Mouse (Mus musculus) neural tube, embryonic 11.5 days (tissue): ENCODE results near the gene Zgrf1. TPM values are rescaled to one million over a fixed set of nuclear protein-coding genes. Genes with fewer than 3 reads are reported as not detected.

Experiments
- ATAC-seq: fragments of 200-750 bp; cut with Nextera tagmentation; 2 replicates; pipeline ENCODE4 v1.8.0; 2017; ENCODE audit warnings: moderate number of reproducible peaks, mild to moderate bottlenecking, moderate TSS enrichment, moderate library complexity; ENCODE audit not compliant: insufficient read depth, low FRiP score, low TSS enrichment
- DNase-seq: peaks from one replicate; pipeline ENCODE4 v3.0.0-alpha.2; 2015; ENCODE audit warnings: low spot score
- H3K27ac ChIP-seq: fragments of 300-500 bp; sonication (generic); 2 replicates; pipeline ENCODE4 v1.5.1; 2014; ENCODE audit warnings: low read depth, mild to moderate bottlenecking, low read length
- H3K27me3 ChIP-seq: fragments of 300-500 bp; sonication (generic); 2 replicates; pipeline ENCODE4 v1.6.1; 2014; ENCODE audit warnings: mild to moderate bottlenecking, low read length, mixed read lengths; ENCODE audit not compliant: control insufficient read depth, insufficient read depth
- H3K36me3 ChIP-seq: fragments of 300-500 bp; sonication (generic); 2 replicates; pipeline ENCODE4 v1.6.1; 2014; ENCODE audit warnings: mild to moderate bottlenecking, low read length, moderate library complexity, mixed read lengths; ENCODE audit not compliant: control insufficient read depth, insufficient read depth
- H3K4me1 ChIP-seq: fragments of 300-500 bp; sonication (generic); 2 replicates; pipeline ENCODE4 v1.6.1; 2014; ENCODE audit warnings: low read length, mixed read lengths; ENCODE audit not compliant: control insufficient read depth, insufficient read depth
- H3K4me2 ChIP-seq: fragments of 300-500 bp; sonication (generic); 2 replicates; pipeline ENCODE4 v1.6.1; 2014; ENCODE audit warnings: low read depth, mild to moderate bottlenecking, moderate library complexity
- H3K4me3 ChIP-seq: fragments of 300-500 bp; sonication (generic); 2 replicates; pipeline ENCODE4 v1.5.1; 2014; ENCODE audit warnings: low read depth, low read length
- H3K9ac ChIP-seq: fragments of 300-500 bp; sonication (generic); 2 replicates; pipeline ENCODE4 v1.6.1; 2014; ENCODE audit warnings: mild to moderate bottlenecking, low read length
- H3K9me3 ChIP-seq: fragments of 300-500 bp; sonication (generic); 2 replicates; pipeline ENCODE4 v1.6.1; 2016; ENCODE audit warnings: low read length; ENCODE audit not compliant: control insufficient read depth
- WGBS: fragments of 180-500 bp; shearing (Covaris S2); extraction: QIAGEN DNeasy Blood & Tissue Kit; methylation state at CpG from one replicate; pipeline ENCODE4 v1.1.7; 2014; 5-methylcytosine and 5-hydroxymethylcytosine counted together
- polyA plus RNA-seq: library from polyadenylated mRNA; unstranded; fragments of >200 nt; fragmentation: Nextera tagmentation; extraction: Ambion mirVana; gene quantifications from 2 replicates; pipeline ENCODE4 v1.2.1, GENCODE M21; 2014

Zgrf1 gene
- polyA plus RNA-seq, result 9.7 TPM in 2 replicates

- peaks cover 3% of the 10 kb centered on the region; the same call in 1 of the 2 replicates for H3K4me1 ChIP-seq
- DNase-seq (peak; percentile 99), ATAC-seq (peak; percentile 99)
- peak within 1 kb of the TSS; percentile 71 for H3K9ac ChIP-seq
- under 1% methylated on average over 71 of the region's 73 CpGs for WGBS
- no peaks in the 10 kb centered on the region for H3K27me3 ChIP-seq
- peaks cover 5% of the 10 kb centered on the region; the same call in 1 of the 2 replicates for H3K36me3 ChIP-seq
- H3K27ac ChIP-seq, result peak within 1 kb of the TSS; percentile 68
- H3K4me3 ChIP-seq, result peak within 1 kb of the TSS; percentile 80
- peak within 1 kb of the TSS; percentile 64 for H3K4me2 ChIP-seq
- no peaks in the 10 kb centered on the region for H3K9me3 ChIP-seq
Observed at GRCm38 (mm10) chr3:127552973-127553719, at the start of gene Zgrf1, which contains the start of gene Larp7. Gene Zgrf1, plus strand, starts transcription at chr3:127553489. Gene Larp7, minus strand, starts transcription at chr3:127553349.

GRCm38 (mm10) chr3:127507878-127508783, 45.2 kb upstream of the Zgrf1 start:
- WGBS, result 82% methylated on average over 15 of the region's 15 CpGs
- ATAC-seq, result no peak
- DNase-seq, result no peak

GRCm38 (mm10) chr3:127511786-127512746, 41.2 kb upstream of the Zgrf1 start:
- Histone ChIP-seq H3K36me3 (no peaks in the 10 kb centered on the region), H3K27me3 (no peaks in the 10 kb centered on the region), H3K9ac (no peak overlapping the region), H3K4me1 (no peaks in the 10 kb centered on the region), H3K4me2 (no peak overlapping the region), H3K9me3 (no peaks in the 10 kb centered on the region), H3K4me3 (no peak overlapping the region), H3K27ac (no peak overlapping the region)
- ATAC-seq (no peak), DNase-seq (no peak)
- WGBS, result 83% methylated on average over 12 of the region's 12 CpGs

More at GRCm38 (mm10) chr3:127507878-127508783, 45.2 kb upstream of the Zgrf1 start:
- Histone ChIP-seq H3K9ac (no peak overlapping the region), H3K4me3 (no peak overlapping the region), H3K9me3 (no peaks in the 10 kb centered on the region), H3K36me3 (no peaks in the 10 kb centered on the region), H3K27ac (no peak overlapping the region), H3K4me1 (no peaks in the 10 kb centered on the region), H3K4me2 (no peak overlapping the region), H3K27me3 (no peaks in the 10 kb centered on the region)

- Histone ChIP-seq H3K27me3 (no peaks in the 10 kb centered on the region), H3K9ac (no peak overlapping the region), H3K4me3 (no peak overlapping the region), H3K4me1 (no peaks in the 10 kb centered on the region), H3K9me3 (no peaks in the 10 kb centered on the region), H3K4me2 (no peak overlapping the region), H3K27ac (no peak overlapping the region), H3K36me3 (no peaks in the 10 kb centered on the region)
- DNase-seq, result no peak
- WGBS, result 74% methylated on average over 15 of the region's 15 CpGs
- no peak for ATAC-seq
Observed at GRCm38 (mm10) chr3:127512794-127513335, 40.4 kb upstream of the Zgrf1 start.

GRCm38 (mm10) chr3:127513699-127514098, 39.6 kb upstream of the Zgrf1 start:
- Histone ChIP-seq H3K4me1 (no peaks in the 10 kb centered on the region), H3K9ac (no peak overlapping the region), H3K9me3 (no peaks in the 10 kb centered on the region), H3K27ac (no peak overlapping the region), H3K27me3 (no peaks in the 10 kb centered on the region), H3K36me3 (no peaks in the 10 kb centered on the region), H3K4me2 (no peak overlapping the region), H3K4me3 (no peak overlapping the region)
- no peak for ATAC-seq
- 91% methylated on average over 2 of the region's 2 CpGs for WGBS
- DNase-seq, result no peak

GRCm38 (mm10) chr3:127515251-127515650, 38.0 kb upstream of the Zgrf1 start:
- WGBS, result 95% methylated on average over 1 of the region's 1 CpGs
- ATAC-seq, result no peak

GRCm38 (mm10) chr3:127520300-127520699, 33.0 kb upstream of the Zgrf1 start:
- no peaks in the 10 kb centered on the region for H3K9me3 ChIP-seq
- no peaks in the 10 kb centered on the region for H3K36me3 ChIP-seq
- WGBS, result 89% methylated on average over 6 of the region's 6 CpGs
- H3K27ac ChIP-seq, result no peak overlapping the region
- no peak overlapping the region for H3K4me3 ChIP-seq
- no peak overlapping the region for H3K9ac ChIP-seq
- H3K4me1 ChIP-seq, result no peaks in the 10 kb centered on the region
- ATAC-seq (no peak), DNase-seq (no peak)
- H3K27me3 ChIP-seq, result no peaks in the 10 kb centered on the region
- H3K4me2 ChIP-seq, result no peak overlapping the region

More at GRCm38 (mm10) chr3:127515251-127515650, 38.0 kb upstream of the Zgrf1 start:
- Histone ChIP-seq H3K9ac (no peak overlapping the region), H3K4me2 (no peak overlapping the region), H3K27me3 (no peaks in the 10 kb centered on the region), H3K4me3 (no peak overlapping the region), H3K27ac (no peak overlapping the region), H3K36me3 (no peaks in the 10 kb centered on the region), H3K4me1 (no peaks in the 10 kb centered on the region), H3K9me3 (no peaks in the 10 kb centered on the region)
- no peak for DNase-seq

GRCm38 (mm10) chr3:127521156-127521555, 32.1 kb upstream of the Zgrf1 start:
- no peak for ATAC-seq
- Histone ChIP-seq H3K4me1 (no peaks in the 10 kb centered on the region), H3K4me3 (no peak overlapping the region), H3K9me3 (no peaks in the 10 kb centered on the region), H3K27me3 (no peaks in the 10 kb centered on the region), H3K4me2 (no peak overlapping the region), H3K27ac (no peak overlapping the region), H3K36me3 (no peaks in the 10 kb centered on the region), H3K9ac (no peak overlapping the region)
- DNase-seq, result no peak
- 81% methylated on average over 10 of the region's 10 CpGs for WGBS
